Mouse (Mus musculus) lung, postnatal 25 days (tissue): ENCODE results near the gene Gpc6.

Experiments used
- DNase-seq: peaks from one replicate; pipeline ENCODE4 v3.0.0; 2022; ENCODE audit warnings: low spot score

The Gpc6 gene

DNA sequence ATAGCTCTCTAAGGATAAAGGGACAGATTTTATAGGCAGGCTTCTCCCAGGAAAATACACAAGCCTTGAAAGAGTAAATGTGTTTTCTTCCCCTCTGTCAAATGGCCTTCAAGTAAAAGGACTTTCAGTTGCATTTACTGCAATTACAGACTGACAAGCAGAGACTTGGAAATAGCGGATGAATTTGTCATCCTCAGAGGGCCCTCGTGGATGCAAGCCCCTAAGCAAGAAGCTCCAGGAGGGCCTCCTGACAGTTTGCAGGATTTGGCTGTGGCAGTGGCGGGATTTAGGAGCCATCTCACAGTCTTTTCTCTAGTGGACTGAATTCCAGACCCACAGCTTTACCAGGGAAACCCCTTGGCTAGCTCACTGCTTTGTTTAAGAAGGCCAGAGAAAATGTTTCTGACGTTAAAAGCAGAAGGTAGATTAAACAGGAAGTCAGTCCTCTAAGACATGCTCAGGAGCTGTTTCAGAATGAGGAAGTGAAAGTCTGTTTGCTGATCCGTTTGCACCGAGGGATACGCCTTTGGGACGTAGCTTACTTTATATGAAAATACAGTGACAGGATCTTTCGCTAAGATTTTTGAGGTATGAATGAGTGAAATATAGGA, 700.1 kb downstream of the Gpc6 start:
- DNase-seq: peak; percentile 21

DNA sequence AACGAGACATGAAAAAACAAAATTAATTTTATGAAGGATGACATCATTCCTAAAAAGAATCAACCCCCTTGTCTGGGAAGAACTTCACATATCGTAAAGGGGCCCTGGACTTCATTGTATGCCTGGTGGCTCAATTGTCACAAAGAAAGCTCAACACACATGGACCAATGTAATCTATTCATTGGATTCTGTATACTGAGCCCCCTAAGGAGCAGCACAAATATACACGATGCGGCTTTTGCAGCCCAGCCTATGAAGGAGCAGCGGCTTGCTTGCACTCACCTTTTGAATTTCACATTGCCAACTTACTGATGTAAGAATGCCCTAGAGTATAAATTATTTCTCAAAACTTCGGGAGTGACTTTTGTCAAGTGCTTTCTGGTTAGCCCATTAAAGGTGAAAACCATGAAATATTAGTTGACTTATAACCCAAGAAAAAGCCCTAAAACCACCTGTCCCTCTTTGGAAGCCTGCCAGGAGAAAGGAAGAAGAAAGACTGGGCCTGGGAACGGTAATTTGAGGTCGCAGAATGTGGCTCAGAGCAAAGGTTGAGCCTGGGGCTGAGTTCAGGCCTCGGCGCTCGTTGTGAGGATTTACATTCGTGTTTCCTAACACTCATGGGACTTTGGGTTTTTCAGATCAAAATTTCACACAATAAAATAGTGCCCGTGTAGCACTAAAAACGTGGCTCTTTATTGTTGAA, 709.3 kb downstream of the Gpc6 start:
- DNase-seq: no peak

DNA sequence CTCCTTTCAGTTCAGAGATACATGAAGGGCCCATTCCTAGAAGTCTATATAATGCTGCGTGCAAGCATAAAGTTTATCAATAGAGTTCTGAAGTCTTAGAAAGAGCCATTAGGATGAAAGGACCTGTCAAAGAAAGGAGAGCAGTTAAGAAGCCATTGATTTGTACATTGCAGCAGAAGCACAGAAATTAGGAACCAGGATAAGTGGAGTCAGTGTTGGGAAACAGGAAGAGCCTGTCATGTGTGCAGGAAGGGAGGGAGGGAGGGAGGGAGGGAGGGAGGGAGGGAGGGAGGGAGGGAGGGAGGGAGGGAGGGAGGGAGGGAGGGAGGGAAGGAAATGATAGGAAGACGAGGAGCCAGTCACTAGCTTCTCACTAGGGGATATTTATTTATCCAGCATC, 716.7 kb downstream of the Gpc6 start:
- DNase-seq: no peak

DNA sequence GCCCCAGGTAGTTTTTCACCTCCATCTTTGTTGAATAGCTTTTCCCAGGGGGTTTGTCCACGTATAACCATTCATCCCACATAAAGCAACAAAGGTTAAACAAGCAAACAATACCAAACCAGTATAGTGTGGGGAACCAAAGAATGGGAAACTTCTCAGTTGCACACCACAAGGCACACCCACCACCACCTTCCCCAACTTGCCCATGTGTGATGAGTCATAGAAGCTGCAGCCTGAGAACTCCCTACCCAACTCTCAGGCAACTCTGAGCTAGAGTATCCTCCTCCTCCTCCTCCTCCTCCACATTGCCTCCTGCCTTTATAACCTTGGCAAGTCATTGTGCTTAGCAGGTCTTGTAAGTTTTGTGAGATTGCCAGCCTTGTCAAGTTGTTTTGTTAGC, 718.0 kb downstream of the Gpc6 start:
- no peak for DNase-seq

DNA sequence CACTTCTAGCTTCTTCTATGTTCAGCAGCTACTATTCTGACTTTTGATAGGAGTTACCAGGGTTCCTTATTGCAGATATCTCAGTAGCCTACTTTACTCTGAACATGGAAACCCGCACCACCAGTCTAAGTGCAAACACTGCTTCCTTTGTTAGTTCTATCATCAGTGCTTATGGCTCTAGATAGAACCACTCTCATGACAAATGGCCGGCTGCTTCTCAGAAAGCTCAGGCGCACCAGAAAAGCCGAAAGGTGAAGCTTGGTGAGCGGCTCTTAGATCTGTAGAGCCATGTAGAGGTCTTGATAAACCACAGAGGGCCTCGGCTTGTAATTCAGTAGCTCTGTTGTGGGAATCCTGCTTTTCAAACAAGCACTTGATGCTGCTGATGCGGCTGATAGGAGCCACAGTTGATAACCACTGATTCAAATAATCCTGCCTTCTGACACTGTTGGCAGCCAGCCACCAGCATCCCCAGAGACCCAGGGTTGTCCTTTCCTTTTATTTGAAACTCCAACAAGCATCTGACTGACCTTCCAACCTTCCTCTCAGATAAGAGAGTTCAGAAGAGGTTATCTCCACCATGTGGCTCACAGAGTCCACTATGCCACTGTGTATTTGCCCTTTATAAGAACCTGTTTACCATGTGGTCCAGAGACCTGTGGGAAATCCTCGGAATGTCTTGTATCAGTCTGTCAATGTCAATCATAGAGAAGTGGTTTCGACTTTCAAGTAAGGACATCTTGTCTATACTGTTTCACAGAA, 723.3 kb downstream of the Gpc6 start:
- DNase-seq: no peak

DNA sequence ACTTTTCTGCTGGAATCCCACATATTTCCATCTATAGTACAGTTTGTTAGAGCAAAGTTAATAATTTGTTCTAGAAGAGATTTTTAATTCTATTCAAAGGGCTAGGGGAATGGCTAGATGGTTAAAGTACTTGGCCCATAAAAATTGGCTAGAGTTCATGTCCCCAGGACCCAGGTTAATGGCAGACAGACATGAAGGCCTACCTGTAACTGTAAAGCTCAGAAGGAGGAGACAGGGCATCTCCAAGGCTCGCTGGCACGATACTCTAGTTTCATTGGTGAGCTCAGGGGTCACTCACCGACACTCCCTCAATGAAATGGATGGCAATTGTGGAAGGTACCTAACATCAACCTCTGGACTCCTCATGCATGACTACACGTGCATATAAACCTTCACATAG, 725.0 kb downstream of the Gpc6 start:
- DNase-seq: no peak

DNA sequence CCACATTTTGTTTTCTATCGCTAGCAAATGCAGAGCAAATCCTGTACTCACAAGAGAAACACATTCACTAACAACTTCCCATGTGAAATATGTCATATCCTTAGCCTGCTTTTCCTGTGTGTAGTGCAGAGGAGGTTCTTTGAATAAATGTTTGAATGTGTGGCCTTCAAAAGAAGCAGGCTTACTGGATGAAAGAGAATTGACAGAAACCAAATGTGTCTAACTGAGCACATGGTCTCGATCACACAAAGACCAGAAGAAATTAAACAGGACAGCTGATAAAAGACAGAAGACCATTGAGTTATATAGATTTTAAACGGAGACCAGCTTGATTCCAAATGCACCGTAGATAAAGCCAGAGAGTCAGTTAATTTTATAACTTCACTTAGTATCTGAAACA, 726.2 kb downstream of the Gpc6 start:
- no peak for DNase-seq

DNA sequence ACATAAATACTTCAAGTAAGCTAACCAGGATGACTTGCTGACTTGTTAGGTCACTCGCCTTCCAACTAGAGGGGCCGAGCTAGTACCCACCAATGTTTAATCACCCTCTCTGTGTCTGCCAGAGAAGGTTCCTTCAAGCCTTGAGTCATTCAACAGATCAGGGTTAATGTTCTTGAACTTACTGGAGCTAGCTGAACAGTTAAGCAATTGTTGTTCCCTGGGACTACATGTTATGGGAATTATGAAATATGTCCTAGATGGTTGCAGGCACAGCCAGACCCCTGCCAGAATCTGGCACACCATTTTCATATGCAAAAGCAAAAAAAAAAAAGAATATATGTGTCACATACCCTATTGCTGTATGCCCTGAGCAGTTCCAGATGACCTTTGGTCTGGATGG, 726.8 kb downstream of the Gpc6 start:
- no peak for DNase-seq

DNA sequence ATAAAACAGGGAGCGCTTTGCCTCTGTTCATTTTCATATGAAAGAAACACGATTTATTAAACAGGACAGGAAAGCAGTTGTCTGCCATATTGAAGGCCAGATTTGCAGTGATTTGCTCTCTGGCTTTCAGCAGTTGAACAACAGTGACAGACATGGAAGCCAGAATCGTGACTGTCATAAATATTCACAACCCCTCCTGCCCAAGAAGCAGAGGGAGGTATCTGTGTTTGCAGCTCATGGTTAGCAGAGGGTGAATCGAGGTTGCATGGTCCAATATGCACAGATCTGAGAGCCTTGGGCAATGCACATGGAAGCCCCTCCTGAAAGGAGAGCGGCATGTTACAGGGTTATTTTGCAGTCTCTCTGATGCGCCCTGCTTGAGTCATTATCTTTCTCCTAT, 730.3 kb downstream of the Gpc6 start:
- no peak for DNase-seq

DNA sequence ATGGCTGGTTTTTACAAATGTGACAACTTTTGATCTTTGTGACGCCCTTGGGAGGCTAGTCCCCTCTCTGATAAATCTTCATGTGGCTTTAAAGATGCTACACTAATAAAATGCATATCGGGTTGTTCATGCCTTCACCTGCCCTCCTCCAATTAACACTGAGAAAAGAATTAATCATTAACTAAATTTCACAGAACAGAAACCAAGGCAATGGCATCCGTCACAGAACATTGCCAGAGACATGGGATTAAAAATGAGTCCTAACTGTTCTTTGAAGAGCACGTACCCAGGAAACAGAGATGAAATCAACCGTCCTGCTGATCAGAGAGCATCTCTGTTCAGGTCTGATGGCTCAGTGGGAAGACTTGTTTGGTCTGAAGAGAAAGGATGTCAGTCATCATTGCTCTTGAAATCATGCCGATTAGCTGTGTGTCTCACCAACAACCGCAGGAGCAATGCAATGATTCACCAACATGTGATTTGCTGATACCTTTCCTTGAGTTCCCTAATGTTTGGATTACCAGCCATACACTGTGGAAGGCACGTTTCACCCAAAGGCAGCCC, 734.2 kb downstream of the Gpc6 start:
- DNase-seq: no peak

DNA sequence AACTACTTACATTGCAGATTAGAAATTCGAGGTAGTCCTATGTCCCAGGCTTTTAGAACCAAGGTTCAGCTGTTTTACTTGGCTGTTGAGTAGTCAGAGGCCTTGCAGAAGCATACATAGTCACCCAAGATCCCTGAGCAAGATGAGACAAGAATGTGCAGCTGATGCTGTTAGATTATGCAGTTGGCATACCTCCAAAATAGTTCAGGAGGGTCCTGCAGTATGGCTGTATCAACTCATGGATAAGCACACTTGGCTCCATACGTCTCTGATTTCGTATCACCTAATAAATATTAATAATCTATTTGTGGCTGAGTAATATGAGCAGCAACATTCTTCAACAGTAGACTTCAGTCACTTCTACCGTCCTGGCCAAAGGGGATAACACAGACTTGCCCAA, 737.1 kb downstream of the Gpc6 start:
- no peak for DNase-seq

DNA sequence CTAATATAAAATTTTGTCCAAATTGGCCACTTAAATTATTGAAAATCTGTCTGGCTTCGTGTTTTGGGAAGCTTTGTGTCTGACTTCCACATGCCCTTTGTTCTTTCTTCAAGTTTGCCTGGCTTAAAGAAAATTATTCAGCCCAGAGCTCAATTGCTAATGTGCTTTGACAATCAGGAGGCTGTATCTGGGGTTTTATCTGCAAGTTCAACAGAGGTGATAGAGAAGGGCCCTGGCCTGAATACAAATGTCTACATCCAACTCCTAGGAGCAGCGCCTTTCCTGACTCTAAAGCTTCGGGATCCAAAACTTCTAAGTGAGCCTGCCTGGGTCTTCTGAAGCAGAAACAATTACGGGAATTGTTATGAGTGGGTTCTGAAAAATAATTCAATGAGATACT, 739.7 kb downstream of the Gpc6 start:
- DNase-seq: no peak

DNA sequence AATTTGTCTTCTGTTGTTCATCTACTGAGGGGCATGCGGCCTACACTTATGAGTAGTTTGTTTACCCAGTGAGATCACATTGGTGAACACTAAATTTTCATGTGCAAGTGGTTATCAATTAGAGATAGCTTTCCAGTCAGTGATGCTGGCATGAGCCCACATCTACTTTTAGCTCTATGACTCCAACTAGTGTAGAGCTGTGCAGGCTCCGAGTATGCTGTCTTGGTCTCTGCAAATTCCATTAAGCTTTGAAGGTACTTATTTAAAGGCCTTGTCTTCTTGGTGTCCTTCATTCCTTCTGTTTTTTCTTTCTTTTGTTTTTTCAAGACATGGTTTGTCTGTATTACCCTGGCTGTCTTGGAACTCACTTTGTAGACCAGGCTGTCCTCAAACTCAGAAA, 741.0 kb downstream of the Gpc6 start:
- DNase-seq: no peak

DNA sequence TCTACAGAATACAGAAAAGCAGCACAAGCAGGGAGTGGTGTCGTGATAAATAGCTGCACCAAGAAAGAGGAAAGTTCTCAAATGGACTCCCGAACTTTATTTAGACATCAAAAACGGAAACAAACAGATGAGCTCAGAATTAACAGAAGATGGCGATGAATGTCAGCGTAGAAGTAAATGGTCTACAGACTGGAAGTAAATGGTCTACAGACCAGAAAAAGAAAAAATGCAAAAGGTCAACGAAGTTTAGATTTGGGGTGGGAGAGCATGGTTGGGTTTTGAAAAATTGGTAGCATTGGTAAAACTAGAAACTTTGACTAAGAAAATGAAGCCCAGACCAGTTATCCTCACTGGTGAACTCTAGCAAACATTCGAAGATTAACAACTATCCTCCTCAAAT, 748.4 kb downstream of the Gpc6 start:
- no peak for DNase-seq

DNA sequence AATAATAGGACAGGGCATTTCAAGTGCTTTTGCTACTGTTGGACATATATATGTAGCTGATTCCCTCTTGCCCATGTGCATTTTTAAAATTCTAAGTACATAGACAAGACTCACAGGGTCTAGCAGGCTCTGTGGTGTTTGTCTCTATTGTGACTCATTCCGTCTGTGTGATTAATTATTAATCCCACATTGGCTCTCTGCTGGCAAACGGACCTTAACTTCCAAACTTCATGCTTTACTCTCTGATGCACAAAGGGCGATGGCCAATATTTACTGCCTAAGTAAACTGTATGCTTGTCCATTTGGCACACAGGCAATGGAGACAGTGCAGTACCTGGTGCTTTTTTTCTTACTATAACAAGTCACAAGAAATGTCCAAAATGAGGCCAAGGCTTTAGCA, 749.4 kb downstream of the Gpc6 start:
- DNase-seq: no peak

DNA sequence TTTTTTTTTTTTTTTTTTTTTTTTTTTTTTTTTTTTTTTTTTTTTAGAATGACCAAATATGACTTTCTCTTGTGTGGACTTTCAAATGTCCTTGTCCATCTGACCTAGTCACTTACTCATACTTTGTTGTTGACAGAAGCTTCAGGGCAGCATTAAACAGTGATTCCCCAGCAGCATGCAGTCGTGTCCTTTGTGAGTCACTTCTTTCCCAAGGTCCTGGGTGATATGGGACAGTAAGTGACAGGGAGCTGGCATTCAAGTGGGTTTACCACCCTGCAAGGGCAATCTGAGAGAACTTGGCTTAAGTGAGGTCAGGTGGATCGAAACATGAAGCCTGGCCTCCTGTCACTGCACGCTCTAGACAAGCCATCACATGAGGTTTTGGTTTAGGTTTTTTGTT, 754.8 kb downstream of the Gpc6 start:
- no peak for DNase-seq

DNA sequence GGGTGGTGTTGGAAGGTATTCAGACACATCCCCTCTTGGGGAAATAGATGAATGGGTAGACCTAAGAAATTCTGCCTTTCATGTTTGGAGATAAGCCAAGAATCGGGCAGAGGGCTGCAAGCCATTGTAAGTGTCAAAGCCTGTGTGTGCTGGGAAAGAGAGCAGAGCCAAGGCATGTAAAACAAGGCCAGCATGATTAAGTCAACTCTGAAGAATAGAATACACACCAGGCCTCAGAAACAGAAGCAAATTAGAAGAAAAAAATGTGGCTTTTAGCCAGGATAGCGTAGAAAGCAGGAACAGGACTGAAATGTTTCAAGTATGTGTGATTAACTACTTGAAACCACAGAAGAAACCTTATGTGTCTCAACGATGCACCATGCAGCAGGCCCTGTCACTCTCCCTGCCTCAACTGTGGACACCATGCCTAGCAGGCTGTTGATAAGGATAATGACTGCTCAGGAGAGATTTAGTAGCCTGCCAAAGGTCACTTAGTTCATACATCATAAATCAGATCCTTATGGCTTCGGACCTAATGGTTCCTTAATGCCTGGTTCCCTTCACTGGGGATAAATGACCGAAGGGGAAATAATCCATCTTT, 756.3 kb downstream of the Gpc6 start:
- DNase-seq: no peak

DNA sequence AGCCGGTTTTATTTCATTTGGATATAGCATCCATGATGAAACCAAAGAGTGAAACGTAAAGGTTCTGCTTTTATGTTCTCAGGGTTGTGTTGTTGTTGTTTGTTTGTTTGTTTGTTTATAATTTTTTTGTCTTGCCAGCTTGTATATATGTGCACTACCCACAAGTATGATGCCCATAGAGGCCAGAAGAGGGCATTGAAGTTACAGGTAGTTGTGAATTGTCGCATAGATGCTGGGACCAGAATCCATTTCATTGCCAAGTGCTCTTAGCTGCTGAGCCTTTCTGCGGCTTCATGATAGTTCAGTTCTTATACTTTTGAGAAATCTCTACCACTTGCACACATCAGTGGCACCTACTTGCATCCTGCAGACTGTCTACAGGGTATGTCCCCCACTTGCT, 758.0 kb downstream of the Gpc6 start:
- DNase-seq: no peak

DNA sequence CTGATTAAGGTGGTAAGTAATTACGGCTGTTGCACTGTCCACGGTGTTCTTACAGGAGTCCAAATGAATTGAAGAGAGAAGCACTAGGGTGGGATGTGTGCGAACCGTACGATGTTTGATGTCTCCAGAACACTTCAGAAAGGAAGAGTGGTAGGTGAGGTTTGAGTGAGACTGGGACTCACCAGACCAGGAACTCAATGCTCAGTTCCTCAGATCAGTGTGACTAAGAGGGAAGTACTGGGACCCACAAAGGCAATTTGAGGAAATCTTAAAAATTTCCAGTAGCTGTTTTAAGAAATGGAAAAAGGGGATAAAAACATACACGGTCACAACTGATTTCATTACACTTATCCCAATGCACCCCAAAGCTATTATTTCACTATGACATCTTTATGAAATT, 764.7 kb downstream of the Gpc6 start:
- no peak for DNase-seq

DNA sequence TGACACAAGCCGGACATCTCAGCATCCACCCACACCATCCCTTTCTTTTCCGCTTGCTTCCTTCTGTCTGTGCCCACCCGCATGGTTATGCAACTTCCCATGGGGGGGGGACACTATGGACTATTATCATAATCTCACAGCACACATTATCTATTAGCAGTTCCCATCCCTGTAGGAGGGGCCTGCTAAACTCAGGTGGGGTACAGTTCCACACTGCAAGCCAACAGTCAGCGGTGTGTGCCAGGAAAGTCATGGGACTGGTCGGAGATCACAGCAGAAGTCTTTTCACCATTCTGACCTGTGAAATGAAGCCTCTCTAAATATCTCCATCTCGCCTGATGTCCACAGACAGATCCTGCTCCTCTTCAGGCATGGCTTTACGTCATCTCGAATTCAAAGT, 770.5 kb downstream of the Gpc6 start:
- DNase-seq: no peak

DNA sequence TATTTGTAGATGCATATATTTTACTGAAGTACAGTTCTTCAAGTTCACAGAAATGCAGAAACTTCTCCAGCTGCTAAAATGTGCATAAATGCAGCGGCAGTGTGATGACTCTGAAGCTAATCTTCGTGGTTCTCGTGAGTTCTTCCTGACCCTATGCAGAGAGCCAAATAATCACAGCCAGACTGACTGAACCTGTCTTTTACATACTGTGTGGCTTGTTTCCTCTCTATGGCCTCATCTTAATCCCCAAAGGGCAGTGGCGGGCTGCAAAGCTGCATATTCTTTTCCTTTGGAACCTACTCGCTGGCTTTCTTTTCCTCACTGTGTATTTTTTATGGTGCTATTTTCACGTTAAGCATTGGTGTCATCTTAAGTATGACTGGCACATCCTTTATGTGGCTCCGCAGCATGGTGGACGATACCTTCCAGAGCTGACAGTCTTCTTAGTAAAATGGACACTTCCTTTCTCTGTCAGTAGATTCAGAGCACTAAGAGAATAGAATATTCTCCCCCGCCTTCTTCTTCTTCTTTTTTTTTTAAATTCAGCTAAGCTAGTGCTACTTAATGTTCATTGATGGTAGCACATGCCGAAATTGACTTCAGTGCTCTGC, 775.7 kb downstream of the Gpc6 start:
- no peak for DNase-seq

DNA sequence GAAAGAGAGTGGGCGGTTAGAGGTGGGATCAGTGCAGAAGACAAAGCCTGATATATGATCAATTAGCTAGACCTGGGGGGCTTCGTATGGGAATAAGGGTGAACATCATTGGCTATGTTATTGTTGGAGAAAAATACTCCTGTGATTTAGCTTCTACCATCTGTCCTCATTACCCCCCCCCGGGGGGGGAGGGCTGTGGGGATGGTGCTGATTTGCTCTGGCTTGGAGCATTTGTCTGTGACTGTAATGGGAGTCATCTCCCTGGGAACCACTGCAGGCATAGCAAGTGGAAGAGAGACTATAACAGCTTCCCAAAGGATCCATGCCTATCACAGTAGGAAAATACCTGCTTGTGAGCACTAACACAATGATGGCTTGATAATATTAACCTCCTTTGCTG, 783.7 kb downstream of the Gpc6 start:
- DNase-seq: no peak
